Mouse (Mus musculus) limb, embryonic 15.5 days (tissue): ENCODE results near the gene Syt8. TPM values are rescaled to one million over a fixed set of nuclear protein-coding genes. Genes with fewer than 3 reads are reported as not detected.

Experiments used
- ATAC-seq: fragments of 200-750 bp; cut with Nextera tagmentation; 2 replicates; pipeline ENCODE4 v1.8.0; 2017; ENCODE audit warnings: low read depth, moderate TSS enrichment; ENCODE audit not compliant: insufficient number of reproducible peaks, low FRiP score, low TSS enrichment
- H3K27ac ChIP-seq: fragments of 300-500 bp; sonication (generic); 2 replicates; pipeline ENCODE4 v1.5.1; 2015; ENCODE audit warnings: moderate library complexity, mild to moderate bottlenecking, inconsistent platforms
- H3K27me3 ChIP-seq: fragments of 300-500 bp; sonication (generic); 2 replicates; pipeline ENCODE4 v1.6.1; 2015; ENCODE audit warnings: inconsistent platforms
- H3K36me3 ChIP-seq: fragments of 300-500 bp; sonication (generic); 2 replicates; pipeline ENCODE4 v1.6.1; 2015; ENCODE audit warnings: inconsistent platforms
- H3K4me1 ChIP-seq: fragments of 300-500 bp; sonication (generic); 2 replicates; pipeline ENCODE4 v1.6.1; 2015; ENCODE audit warnings: inconsistent platforms
- H3K4me2 ChIP-seq: fragments of 300-500 bp; sonication (generic); 2 replicates; pipeline ENCODE4 v1.6.1; 2015; ENCODE audit warnings: mild to moderate bottlenecking, inconsistent platforms
- H3K4me3 ChIP-seq: fragments of 300-500 bp; sonication (generic); 2 replicates; pipeline ENCODE4 v1.5.1; 2015; ENCODE audit warnings: mild to moderate bottlenecking, inconsistent platforms
- H3K9ac ChIP-seq: fragments of 300-500 bp; sonication (generic); 2 replicates; pipeline ENCODE4 v1.6.1; 2015; ENCODE audit warnings: inconsistent platforms
- H3K9me3 ChIP-seq: fragments of 300-500 bp; sonication (generic); 2 replicates; pipeline ENCODE4 v1.6.1; 2016; ENCODE audit warnings: inconsistent platforms
- WGBS: fragments of 180-500 bp; shearing (Covaris S2); methylation state at CpG from one replicate; pipeline ENCODE4 v1.1.7; 2015; 5-methylcytosine and 5-hydroxymethylcytosine counted together
- polyA plus RNA-seq: library from polyadenylated mRNA; unstranded; fragments of >200 nt; fragmentation: Nextera tagmentation; extraction: Ambion mirVana; gene quantifications from 2 replicates; pipeline ENCODE4 v1.2.1, GENCODE M21; 2015

The Syt8 gene
- polyA plus RNA-seq, 1 experiment from 2014 or later: 6.3 TPM

DNA sequence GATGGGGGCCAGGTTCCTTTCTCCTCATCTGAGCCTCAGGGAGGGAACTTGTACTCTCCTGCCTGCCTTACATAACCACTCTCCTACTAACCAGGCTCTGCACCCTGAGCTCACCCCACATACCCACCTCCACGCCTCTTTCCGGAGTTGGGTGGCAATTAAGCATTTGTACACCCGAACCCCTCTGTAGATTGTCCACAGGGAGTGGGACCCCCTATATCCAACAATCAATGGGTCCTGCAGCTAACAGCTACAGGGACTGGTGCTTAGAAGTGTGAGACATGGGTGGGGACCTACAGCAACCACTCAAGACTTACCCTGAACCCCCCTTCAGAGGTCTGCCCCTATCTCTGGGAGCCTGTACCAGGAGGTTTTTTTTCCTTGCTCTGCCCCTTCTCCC, 46.0 kb downstream of the Syt8 start:
- WGBS: 83% methylated on average over 3 of the region's 3 CpGs
- peaks cover 77% of the 10 kb centered on the region for H3K4me1 ChIP-seq
- H3K27me3 ChIP-seq: no peaks in the 10 kb centered on the region
- ATAC-seq: no peak
- H3K4me2 ChIP-seq: no peak overlapping the region
- H3K9me3 ChIP-seq: no peaks in the 10 kb centered on the region
- no peak overlapping the region; the same call in 1 of the 2 replicates for H3K9ac ChIP-seq
- 0 out of 2 replicates have a peak, but pooled peaks cover 2% of the 10 kb centered on the region for H3K36me3 ChIP-seq
- no peak overlapping the region for H3K4me3 ChIP-seq
- peak overlapping the region; percentile 97 for H3K27ac ChIP-seq

DNA sequence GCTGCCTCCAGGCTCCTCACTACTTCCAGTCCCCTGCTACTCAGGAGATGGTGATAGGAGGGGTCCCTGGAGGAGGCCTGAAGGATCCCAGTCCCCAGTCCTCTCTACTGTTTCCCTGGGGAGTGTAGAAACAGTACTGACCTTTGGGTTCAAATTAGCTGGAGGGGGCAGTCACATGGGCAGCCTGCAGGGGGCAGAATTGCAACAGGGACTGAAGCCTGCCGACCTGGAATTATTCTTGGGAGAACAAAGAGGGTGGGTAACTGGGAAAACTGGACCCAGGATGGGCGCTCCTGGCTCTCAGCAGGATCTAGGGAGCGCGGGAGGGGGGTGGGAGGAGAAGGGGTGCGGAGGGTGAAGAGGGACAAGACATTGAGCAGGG, 46.5 kb downstream of the Syt8 start:
- peaks cover 81% of the 10 kb centered on the region for H3K4me1 ChIP-seq
- H3K4me2 ChIP-seq: peak overlapping the region; percentile 36
- WGBS: 6% methylated on average over 5 of the region's 5 CpGs
- H3K27me3 ChIP-seq: no peaks in the 10 kb centered on the region
- no peak for ATAC-seq
- peak overlapping the region; percentile 26; the same call in 1 of the 2 replicates for H3K9ac ChIP-seq
- H3K36me3 ChIP-seq: 0 out of 2 replicates have a peak, but pooled peaks cover 2% of the 10 kb centered on the region
- peak overlapping the region; percentile 14 for H3K4me3 ChIP-seq
- H3K9me3 ChIP-seq: no peaks in the 10 kb centered on the region
- peak overlapping the region; percentile 97 for H3K27ac ChIP-seq

DNA sequence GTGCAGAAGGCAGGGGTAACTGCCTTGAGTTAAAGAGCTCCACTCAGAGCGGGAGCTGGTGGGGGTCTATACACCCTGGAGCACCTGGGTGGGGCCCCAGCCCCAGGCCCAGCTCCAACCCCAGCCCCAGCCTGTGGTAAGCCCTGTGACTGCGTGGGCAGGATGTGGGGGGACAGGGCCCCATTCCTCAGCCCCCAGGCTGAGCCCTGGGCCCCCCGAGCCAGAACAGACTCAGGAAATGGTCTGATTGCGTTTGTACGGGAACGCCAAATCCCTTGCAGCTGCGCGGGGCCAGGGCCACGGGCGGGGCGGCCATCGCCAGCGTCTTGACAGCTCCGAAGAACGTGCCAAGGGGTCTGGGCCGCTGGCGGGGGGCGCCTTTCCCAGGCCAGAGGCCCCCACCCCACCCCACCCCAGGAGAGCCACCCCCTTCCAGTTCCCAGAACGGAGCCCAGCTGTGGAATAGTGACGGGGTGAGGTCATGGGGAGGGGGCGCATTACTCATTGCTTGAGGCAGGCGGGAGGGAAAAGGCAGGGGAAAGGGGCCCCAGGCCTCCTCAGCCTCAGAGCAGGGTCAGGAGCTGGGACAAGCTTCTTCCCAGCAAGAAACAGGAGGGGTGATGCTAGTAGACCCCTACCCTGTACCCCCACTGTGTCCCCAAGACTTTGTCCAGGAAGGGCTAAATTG, 47.1 kb downstream of the Syt8 start:
- H3K4me2 ChIP-seq: peak overlapping the region; percentile 36
- H3K4me1 ChIP-seq: peaks cover 82% of the 10 kb centered on the region
- 2% methylated on average over 22 of the region's 22 CpGs for WGBS
- 0 out of 2 replicates have a peak, but pooled peaks cover 2% of the 10 kb centered on the region for H3K36me3 ChIP-seq
- H3K27me3 ChIP-seq: no peaks in the 10 kb centered on the region
- peak overlapping the region; percentile 97 for H3K27ac ChIP-seq
- H3K9ac ChIP-seq: peak overlapping the region; percentile 26; the same call in 1 of the 2 replicates
- peak overlapping the region; percentile 14 for H3K4me3 ChIP-seq
- no peaks in the 10 kb centered on the region for H3K9me3 ChIP-seq
- peak; percentile 84 for ATAC-seq

DNA sequence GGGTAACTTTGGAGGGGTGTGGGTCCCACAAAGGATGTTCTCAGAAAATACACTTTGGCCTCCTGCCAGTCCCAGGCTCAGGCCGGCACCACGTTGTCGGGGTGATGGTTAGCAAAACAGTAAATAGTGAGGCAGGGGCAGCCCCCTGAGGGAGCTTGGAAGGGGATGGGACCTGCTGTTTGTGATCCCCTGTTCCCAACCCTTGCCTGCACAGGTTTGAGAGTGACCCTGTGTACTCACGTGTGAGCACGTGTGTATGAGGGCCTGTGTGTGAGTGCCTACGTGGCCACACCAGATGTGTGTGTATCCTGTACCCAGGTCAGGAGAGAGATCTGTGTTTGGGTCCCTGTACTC, 47.6 kb downstream of the Syt8 start:
- 0 out of 2 replicates have a peak overlapping the region, but pooled peaks have one; percentile 8 for H3K4me3 ChIP-seq

DNA sequence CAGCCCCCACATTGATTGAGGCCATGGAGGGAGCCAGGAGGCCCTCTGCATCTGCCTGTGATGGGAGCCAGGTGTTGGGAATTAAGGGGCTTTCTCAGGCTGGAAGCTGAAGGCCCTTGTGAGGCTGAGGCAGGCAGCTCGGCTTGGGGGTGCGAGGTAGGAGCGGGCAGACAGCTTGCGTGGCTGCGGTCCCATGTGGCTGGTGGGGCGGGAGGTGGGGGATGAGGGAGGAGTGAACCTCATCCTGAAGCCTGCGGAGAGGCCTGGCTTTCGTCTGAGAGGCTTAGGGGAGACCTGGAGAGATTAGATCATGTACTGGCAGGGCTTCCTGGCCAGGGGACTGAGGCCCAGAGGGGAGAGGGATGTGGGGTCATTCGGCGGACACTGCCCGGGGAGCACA, 48.5 kb downstream of the Syt8 start:
- Histone ChIP-seq H3K4me1 (peaks cover 87% of the 10 kb centered on the region), H3K27ac (peak overlapping the region; percentile 97), H3K4me3 (no peak overlapping the region), H3K27me3 (no peaks in the 10 kb centered on the region), H3K9ac (no peak overlapping the region), H3K9me3 (no peaks in the 10 kb centered on the region), H3K4me2 (no peak overlapping the region), H3K36me3 (0 out of 2 replicates have a peak, but pooled peaks cover 2% of the 10 kb centered on the region)
- WGBS: 15% methylated on average over 11 of the region's 11 CpGs
- peak; percentile 4; the same call in 1 of the 2 replicates for ATAC-seq

More for the DNA sequence above, 47.6 kb downstream of the Syt8 start:
- peak overlapping the region; percentile 97 for H3K27ac ChIP-seq
- H3K4me1 ChIP-seq: peaks cover 82% of the 10 kb centered on the region
- H3K9me3 ChIP-seq: no peaks in the 10 kb centered on the region
- 0 out of 2 replicates have a peak, but pooled peaks cover 2% of the 10 kb centered on the region for H3K36me3 ChIP-seq
- 2% methylated on average over 6 of the region's 6 CpGs for WGBS
- peak overlapping the region; percentile 26; the same call in 1 of the 2 replicates for H3K9ac ChIP-seq
- H3K4me2 ChIP-seq: peak overlapping the region; percentile 36
- 0 out of 2 replicates have a peak, but pooled peaks have one; percentile 5 for ATAC-seq
- no peaks in the 10 kb centered on the region for H3K27me3 ChIP-seq

DNA sequence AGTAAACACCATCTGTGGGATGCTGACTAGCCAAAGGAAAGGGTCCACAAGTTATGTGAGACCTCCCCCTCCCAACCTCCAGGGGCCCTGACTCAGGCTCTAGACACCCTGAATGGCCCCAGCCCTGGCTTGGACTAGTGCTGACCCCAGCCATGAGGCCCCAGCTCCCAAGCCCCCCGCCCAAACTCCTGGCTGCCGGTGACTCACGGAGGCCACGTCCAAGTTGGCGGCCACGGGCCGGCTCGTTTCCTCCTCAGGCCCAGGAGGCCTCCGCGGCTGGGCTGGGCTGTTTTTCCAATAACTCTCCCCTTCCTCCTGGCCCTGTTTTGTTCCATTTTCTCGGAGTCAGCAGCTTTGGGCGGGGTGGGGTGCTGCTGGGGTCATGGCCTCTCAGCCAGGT, 50.1 kb downstream of the Syt8 start:
- no peak overlapping the region for H3K9ac ChIP-seq
- no peak for ATAC-seq
- H3K9me3 ChIP-seq: no peaks in the 10 kb centered on the region
- WGBS: 39% methylated on average over 12 of the region's 12 CpGs
- no peaks in the 10 kb centered on the region for H3K27me3 ChIP-seq
- H3K4me2 ChIP-seq: no peak overlapping the region
- H3K4me1 ChIP-seq: peaks cover 92% of the 10 kb centered on the region
- no peak overlapping the region for H3K4me3 ChIP-seq
- H3K27ac ChIP-seq: peak overlapping the region; percentile 97
- H3K36me3 ChIP-seq: peaks cover 14% of the 10 kb centered on the region

DNA sequence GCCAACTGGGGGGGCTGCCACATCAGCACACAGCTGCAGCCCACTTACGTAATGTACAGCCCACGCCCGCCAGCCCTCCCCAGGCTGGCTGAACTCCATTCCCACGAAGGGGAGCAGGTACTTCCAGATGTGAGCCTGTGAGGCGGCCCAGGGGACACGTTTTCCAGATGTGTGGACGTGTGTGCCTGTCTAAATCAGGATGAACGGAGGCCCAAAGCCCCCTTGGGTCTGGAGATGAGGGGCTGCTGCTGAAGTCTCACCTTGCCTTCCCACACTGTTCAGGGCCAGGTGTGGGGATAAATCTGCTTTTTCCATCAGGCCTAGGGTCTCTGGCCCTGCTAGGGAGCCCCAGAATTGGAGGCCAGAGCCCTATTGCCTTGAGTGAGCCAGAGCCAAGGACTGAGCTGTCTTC, 52.1 kb downstream of the Syt8 start:
- H3K9ac ChIP-seq: no peak overlapping the region
- 0 out of 2 replicates have a peak overlapping the region, but pooled peaks have one; percentile 10 for H3K4me2 ChIP-seq
- ATAC-seq: 0 out of 2 replicates have a peak, but pooled peaks have one; percentile 16
- no peak overlapping the region for H3K4me3 ChIP-seq
- peak overlapping the region; percentile 97 for H3K27ac ChIP-seq
- no peaks in the 10 kb centered on the region for H3K9me3 ChIP-seq
- peaks cover 73% of the 10 kb centered on the region for H3K4me1 ChIP-seq
- 25% methylated on average over 8 of the region's 8 CpGs for WGBS
- no peaks in the 10 kb centered on the region for H3K27me3 ChIP-seq
- H3K36me3 ChIP-seq: peaks cover 31% of the 10 kb centered on the region

DNA sequence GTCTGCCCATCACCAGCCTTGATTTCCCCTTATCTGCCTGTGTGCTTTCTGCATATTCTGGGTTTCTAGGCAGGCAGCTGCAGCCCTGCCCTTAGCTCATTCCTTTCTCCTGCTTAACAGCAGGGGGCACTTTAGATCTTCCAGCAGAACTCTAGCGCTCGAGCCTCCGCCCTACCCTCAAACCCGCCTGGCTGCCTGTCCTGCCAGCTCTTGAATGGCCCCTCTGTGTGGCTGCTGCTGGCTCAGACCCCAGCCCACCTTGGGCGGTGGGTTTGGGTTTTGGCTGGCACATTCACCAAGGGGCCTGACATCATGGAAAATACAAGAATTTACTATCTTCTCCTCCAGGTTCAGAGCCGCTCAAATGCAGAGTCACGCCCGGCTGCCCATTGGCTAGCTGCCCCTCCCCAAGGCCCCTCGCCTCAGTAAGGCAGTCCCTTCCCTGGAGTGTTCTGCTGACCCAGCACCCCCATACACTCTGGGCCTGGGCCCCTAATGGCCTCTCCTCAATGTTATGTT, 52.8 kb downstream of the Syt8 start:
- Histone ChIP-seq H3K9ac (no peak overlapping the region), H3K27me3 (no peaks in the 10 kb centered on the region), H3K4me1 (peaks cover 67% of the 10 kb centered on the region), H3K4me2 (peak overlapping the region; percentile 10; the same call in 1 of the 2 replicates), H3K27ac (peak overlapping the region; percentile 97), H3K4me3 (no peak overlapping the region), H3K9me3 (no peaks in the 10 kb centered on the region), H3K36me3 (peaks cover 37% of the 10 kb centered on the region)
- WGBS: 11% methylated on average over 9 of the region's 9 CpGs
- ATAC-seq: peak; percentile 77

DNA sequence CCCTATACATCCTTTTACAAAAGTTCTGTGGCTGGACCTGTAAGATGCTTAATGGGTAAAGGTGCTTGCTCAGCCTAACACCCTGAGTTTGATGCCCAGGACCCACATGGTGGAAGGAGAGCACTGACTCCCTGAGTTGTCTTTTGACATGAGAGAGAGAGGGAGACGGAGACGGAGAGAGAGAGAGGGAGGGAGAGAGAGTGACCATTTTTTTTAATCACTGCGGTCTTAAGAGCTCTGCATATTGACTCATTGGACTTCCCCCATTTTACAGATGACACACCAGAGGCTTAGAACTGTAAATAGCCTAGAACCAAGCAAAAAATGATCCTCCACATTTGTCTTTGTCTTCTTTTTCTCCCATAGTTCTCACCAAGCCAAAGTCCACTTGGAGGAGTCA, 53.4 kb downstream of the Syt8 start:
- Histone ChIP-seq H3K9ac (no peak overlapping the region), H3K4me3 (no peak overlapping the region), H3K4me1 (peaks cover 64% of the 10 kb centered on the region)

More for the DNA sequence above, 53.4 kb downstream of the Syt8 start:
- Histone ChIP-seq H3K27ac (peak overlapping the region; percentile 97), H3K4me2 (no peak overlapping the region), H3K36me3 (peaks cover 38% of the 10 kb centered on the region), H3K27me3 (no peaks in the 10 kb centered on the region), H3K9me3 (no peaks in the 10 kb centered on the region)
- ATAC-seq: no peak
- WGBS: 67% methylated on average over 3 of the region's 3 CpGs

Other genes starting within 250 kb of the Syt8 start
- gene Gm10153, start 244.5 kb upstream of the Syt8 start, polyA plus RNA-seq: not detected in 2 replicates
- not detected in 2 replicates for gene Krtap5-3, start 233.5 kb upstream of the Syt8 start, polyA plus RNA-seq
- not detected in 2 replicates for gene Gm7579, start 223.0 kb upstream of the Syt8 start, polyA plus RNA-seq
- not detected in 2 replicates for gene Krtap5-5, start 204.9 kb upstream of the Syt8 start, polyA plus RNA-seq
- not detected in 2 replicates for gene Gm40460, start 193.8 kb upstream of the Syt8 start, polyA plus RNA-seq
- not detected in 2 replicates for gene Gm2431, start 176.5 kb upstream of the Syt8 start, polyA plus RNA-seq
- gene Gm4559, start 160.5 kb upstream of the Syt8 start, polyA plus RNA-seq: not detected in 2 replicates
- gene Krtap5-1, start 137.7 kb upstream of the Syt8 start, polyA plus RNA-seq: not detected in 2 replicates
- not detected in 2 replicates for gene Krtap5-4, start 131.3 kb upstream of the Syt8 start, polyA plus RNA-seq
- gene Ifitm10, start 61.1 kb upstream of the Syt8 start, polyA plus RNA-seq: 4.0 and 4.6 TPM in 2 replicates
- gene Gm49369, start 52.2 kb upstream of the Syt8 start, polyA plus RNA-seq: not detected in 2 replicates
- gene Ctsd, start 46.8 kb upstream of the Syt8 start, polyA plus RNA-seq: 392 and 426 TPM in 2 replicates
- gene Tnni2, start 7.0 kb downstream of the Syt8 start, polyA plus RNA-seq: 136 and 529 TPM in 2 replicates
- 57.3 and 63.3 TPM in 2 replicates for gene Lsp1, start 26.0 kb downstream of the Syt8 start, polyA plus RNA-seq
- gene Tnnt3, start 64.0 kb downstream of the Syt8 start, polyA plus RNA-seq: 154 and 517 TPM in 2 replicates
- 28.8 and 30.5 TPM in 2 replicates for gene Mrpl23, start 97.8 kb downstream of the Syt8 start, polyA plus RNA-seq
- 1,279 and 1,432 TPM in 2 replicates for gene Igf2, start 232.0 kb downstream of the Syt8 start, polyA plus RNA-seq
- 0.31 and 0.82 TPM in 2 replicates for gene Gm49394, start 235.1 kb downstream of the Syt8 start, polyA plus RNA-seq